Mouse (Mus musculus) heart, embryonic 14.5 days (tissue): ENCODE measurements around the gene Pnkp. TPM values are rescaled to one million over a fixed set of nuclear protein-coding genes. Genes with fewer than 3 reads are reported as not detected.
A peak's percentile ranks its signal among the peaks of the same experiment; 100 is the strongest.

Source experiments
- ATAC-seq: fragments of 200-750 bp; cut with Nextera tagmentation; 2 replicates; pipeline ENCODE4 v1.8.0; 2017; ENCODE audit warnings: low read depth, moderate TSS enrichment; ENCODE audit not compliant: insufficient number of reproducible peaks, insufficient read depth, low FRiP score
- H3K27ac ChIP-seq, 2 experiments: fragments of 200-500 bp in 1 of 2; fragments of 300-500 bp in 1 of 2; sonication (generic) in 1 of 2; replicated peaks in 1 of 2; 2 replicates each; pipeline ENCODE4 v1.5.1; 2012 to 2014; ENCODE audit warnings: low read depth in 2 of 2, low read length in 2 of 2, control low read depth in 1 of 2, mild to moderate bottlenecking in 1 of 2, mixed read lengths in 1 of 2; ENCODE audit not compliant: control insufficient read depth in 1 of 2, insufficient read depth in 1 of 2
- H3K27me3 ChIP-seq: fragments of 300-500 bp; sonication (generic); 2 replicates; pipeline ENCODE4 v1.6.1; 2014; ENCODE audit warnings: mild to moderate bottlenecking, low read length, control low read depth; ENCODE audit not compliant: control insufficient read depth, insufficient read depth
- H3K36me3 ChIP-seq: fragments of 300-500 bp; sonication (generic); 2 replicates; pipeline ENCODE4 v1.6.1; 2014; ENCODE audit warnings: mild to moderate bottlenecking, control low read depth, low read length, mixed read lengths; ENCODE audit not compliant: control insufficient read depth, insufficient read depth
- H3K4me1 ChIP-seq, 2 experiments: fragments of 200-500 bp in 1 of 2; fragments of 300-500 bp in 1 of 2; sonication (generic) in 1 of 2; 2 replicates each; pipeline ENCODE4 v1.6.1; 2012 to 2014; ENCODE audit warnings: low read length in 2 of 2, control low read depth in 1 of 2, mixed read lengths in 1 of 2; ENCODE audit not compliant: control insufficient read depth in 2 of 2, insufficient read depth in 2 of 2
- H3K4me2 ChIP-seq: fragments of 300-500 bp; sonication (generic); 2 replicates; pipeline ENCODE4 v1.6.1; 2014; ENCODE audit warnings: mild to moderate bottlenecking, low read length
- H3K4me3 ChIP-seq, 2 experiments: fragments of 200-500 bp in 1 of 2; fragments of 300-500 bp in 1 of 2; sonication (generic) in 1 of 2; 2 replicates each; pipeline ENCODE4 v1.5.1; 2012 to 2014; ENCODE audit warnings: low read length in 2 of 2, mild to moderate bottlenecking in 2 of 2, control low read depth in 1 of 2, low read depth in 1 of 2, moderate library complexity in 1 of 2; ENCODE audit not compliant: control insufficient read depth in 1 of 2, insufficient read depth in 1 of 2
- H3K9ac ChIP-seq: fragments of 300-500 bp; sonication (generic); 2 replicates; pipeline ENCODE4 v1.6.1; 2014; ENCODE audit warnings: mild to moderate bottlenecking, low read length
- H3K9me3 ChIP-seq: fragments of 300-500 bp; sonication (generic); 2 replicates; pipeline ENCODE4 v1.6.1; 2016; ENCODE audit warnings: low read length, control low read depth; ENCODE audit not compliant: control insufficient read depth
- WGBS: fragments of 180-500 bp; shearing (Covaris S2); extraction: QIAGEN DNeasy Blood & Tissue Kit; methylation state at CpG from one replicate; pipeline ENCODE4 v1.1.7; 2014; 5-methylcytosine and 5-hydroxymethylcytosine counted together
- polyA plus RNA-seq: library from polyadenylated mRNA; unstranded; fragments of >200 nt; fragmentation: Nextera tagmentation; extraction: Ambion mirVana; gene quantifications from 2 replicates; pipeline ENCODE4 v1.2.1, GENCODE M21; 2014

Gene Pnkp
- polyA plus RNA-seq, 1 experiment from 2014 or later: 22.7 TPM

GRCm38 (mm10) chr7:44877833-44878232 is 20.9 kb downstream of the Pnkp start:
- Histone ChIP-seq H3K9ac (0 out of 2 replicates have a peak overlapping the region, but pooled peaks have one; percentile 27), H3K4me3 (no peak overlapping the region), H3K4me1 (peaks cover 20 to 24% of the 10 kb centered on the region in 2 experiments), H3K9me3 (no peaks in the 10 kb centered on the region), H3K27ac (peak overlapping the region; percentile 60 to 87), H3K4me2 (no peak overlapping the region), H3K27me3 (no peaks in the 10 kb centered on the region), H3K36me3 (peaks cover 71% of the 10 kb centered on the region)
- WGBS: 37% methylated on average over 14 of the region's 14 CpGs
- ATAC-seq: peak; percentile 54

- Histone ChIP-seq H3K36me3 (peaks cover 93% of the 10 kb centered on the region), H3K27me3 (no peaks in the 10 kb centered on the region), H3K4me3 (no peak overlapping the region), H3K4me1 (peaks cover 11 to 13% of the 10 kb centered on the region in 2 experiments), H3K9me3 (no peaks in the 10 kb centered on the region), H3K9ac (no peak overlapping the region), H3K27ac (no peak overlapping the region), H3K4me2 (no peak overlapping the region)
- no peak for ATAC-seq
- WGBS: 89% methylated on average over 3 of the region's 3 CpGs
Observed at GRCm38 (mm10) chr7:44883036-44883435, 26.1 kb downstream of the Pnkp start.

- ATAC-seq: no peak
- H3K27ac ChIP-seq: no peak overlapping the region
- no peak overlapping the region for H3K4me3 ChIP-seq
- no peaks in the 10 kb centered on the region for H3K9me3 ChIP-seq
- peaks cover 89% of the 10 kb centered on the region for H3K36me3 ChIP-seq
- no peak overlapping the region for H3K4me2 ChIP-seq
- H3K4me1 ChIP-seq: peaks cover 12 to 22% of the 10 kb centered on the region in 2 experiments
- WGBS: 100% methylated on average over 5 of the region's 5 CpGs
- no peaks in the 10 kb centered on the region for H3K27me3 ChIP-seq
- no peak overlapping the region for H3K9ac ChIP-seq
Observed at GRCm38 (mm10) chr7:44884637-44885036, 27.7 kb downstream of the Pnkp start.

GRCm38 (mm10) chr7:44886964-44887363 is 30.0 kb downstream of the Pnkp start:
- no peak for ATAC-seq
- H3K9me3 ChIP-seq: no peaks in the 10 kb centered on the region
- no peak overlapping the region for H3K4me2 ChIP-seq
- WGBS: 86% methylated on average over 7 of the region's 7 CpGs
- H3K27me3 ChIP-seq: no peaks in the 10 kb centered on the region
- peaks cover 76% of the 10 kb centered on the region for H3K36me3 ChIP-seq
- H3K4me3 ChIP-seq: no peak overlapping the region
- no peak overlapping the region for H3K9ac ChIP-seq
- peaks cover 20 to 37% of the 10 kb centered on the region in 2 experiments for H3K4me1 ChIP-seq
- no peak overlapping the region for H3K27ac ChIP-seq

- 65% methylated on average over 13 of the region's 13 CpGs for WGBS
- Histone ChIP-seq H3K9me3 (no peaks in the 10 kb centered on the region), H3K27me3 (no peaks in the 10 kb centered on the region), H3K4me3 (no peak overlapping the region), H3K36me3 (peaks cover 61% of the 10 kb centered on the region), H3K4me1 (peaks cover 22 to 39% of the 10 kb centered on the region in 2 experiments), H3K27ac (peak overlapping the region; percentile 46 to 75), H3K4me2 (no peak overlapping the region), H3K9ac (peak overlapping the region; percentile 47)
- ATAC-seq: peak; percentile 28; the same call in 1 of the 2 replicates
Observed at GRCm38 (mm10) chr7:44888256-44889105, 31.5 kb downstream of the Pnkp start.

- WGBS: 87% methylated on average over 6 of the region's 7 CpGs
- Histone ChIP-seq H3K27ac (no peak overlapping the region), H3K4me1 (peaks cover 22 to 43% of the 10 kb centered on the region in 2 experiments), H3K4me3 (no peak overlapping the region), H3K9me3 (no peaks in the 10 kb centered on the region), H3K36me3 (peaks cover 46% of the 10 kb centered on the region), H3K9ac (no peak overlapping the region), H3K27me3 (no peaks in the 10 kb centered on the region), H3K4me2 (no peak overlapping the region)
- ATAC-seq: no peak
Observed at GRCm38 (mm10) chr7:44890180-44890579, 33.2 kb downstream of the Pnkp start.

GRCm38 (mm10) chr7:44890737-44891136 is 33.8 kb downstream of the Pnkp start:
- H3K4me2 ChIP-seq: peak overlapping the region; percentile 89
- peaks cover 40% of the 10 kb centered on the region for H3K36me3 ChIP-seq
- peaks cover 22 to 48% of the 10 kb centered on the region in 2 experiments for H3K4me1 ChIP-seq
- no peak overlapping the region for H3K27ac ChIP-seq
- H3K9ac ChIP-seq: peak overlapping the region; percentile 85
- peak overlapping the region in 1 of 2 experiments; percentile 64; a peak in 2 of 4 replicates for H3K4me3 ChIP-seq
- H3K27me3 ChIP-seq: no peaks in the 10 kb centered on the region
- 79% methylated on average over 4 of the region's 4 CpGs for WGBS
- no peaks in the 10 kb centered on the region for H3K9me3 ChIP-seq
- no peak for ATAC-seq
